Mouse (Mus musculus): Measurements from ENCODE around the gene Klhdc10. TPM values are rescaled to one million over a fixed set of nuclear protein-coding genes. Genes with fewer than 3 reads are reported as not detected.

Gene Klhdc10
- total RNA-seq, 2 experiments from 2014 or later: 98.0 to 99.2 TPM

DNA sequence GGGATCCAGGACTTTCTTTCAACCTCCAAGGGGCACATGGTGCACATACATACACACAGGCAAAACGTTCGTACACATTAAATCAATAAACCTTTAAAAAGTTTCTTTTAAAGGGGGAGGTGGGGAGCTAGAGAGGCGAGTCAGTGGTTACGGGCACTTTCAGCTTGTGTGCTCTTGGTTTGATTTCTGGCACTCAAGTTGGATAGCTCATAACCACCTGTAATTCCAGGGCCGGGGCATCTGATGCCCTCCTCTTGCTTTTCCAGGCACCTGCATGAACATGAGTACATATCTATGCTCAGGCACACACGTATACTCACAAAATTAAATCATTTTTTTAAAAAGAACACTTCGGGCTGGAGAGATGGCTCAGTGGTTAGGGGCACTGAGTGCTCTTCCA lies 9.7 kb upstream of the Klhdc10 start:
- intact Hi-C loops (cut with DNase I): no loop called here

DNA sequence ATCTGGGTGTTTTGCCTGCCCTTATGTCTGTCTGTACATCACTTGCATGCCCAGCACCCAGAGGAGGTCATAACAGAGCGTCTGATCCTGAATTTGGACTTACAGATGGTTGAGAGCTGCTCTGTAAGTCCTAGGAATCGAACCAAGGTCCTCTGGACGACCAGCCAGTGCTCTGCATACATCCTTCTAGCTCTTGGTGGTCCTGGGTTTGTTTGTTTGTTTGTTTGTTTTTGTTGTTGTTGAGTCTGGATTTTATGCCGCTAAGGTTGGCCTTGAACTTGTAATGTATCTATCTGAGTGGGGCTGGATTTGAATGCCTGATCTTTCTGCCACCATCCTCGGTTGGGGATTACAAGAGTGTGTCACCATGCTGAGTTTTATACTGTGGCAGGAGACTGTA lies 1.5 kb upstream of the Klhdc10 start:
- DNase-seq (ENCODE audit: low spot score in 2 of 2): no peak
- intact Hi-C loops (cut with DNase I): loop anchor here (5.0 to 10.0 kb wide), 2 partner anchors 495 to 632 kb away; partner anchors contain the start of gene Copg2

More for the DNA sequence above, 9.7 kb upstream of the Klhdc10 start:
- DNase-seq (ENCODE audit: low spot score in 2 of 2): no peak

DNA sequence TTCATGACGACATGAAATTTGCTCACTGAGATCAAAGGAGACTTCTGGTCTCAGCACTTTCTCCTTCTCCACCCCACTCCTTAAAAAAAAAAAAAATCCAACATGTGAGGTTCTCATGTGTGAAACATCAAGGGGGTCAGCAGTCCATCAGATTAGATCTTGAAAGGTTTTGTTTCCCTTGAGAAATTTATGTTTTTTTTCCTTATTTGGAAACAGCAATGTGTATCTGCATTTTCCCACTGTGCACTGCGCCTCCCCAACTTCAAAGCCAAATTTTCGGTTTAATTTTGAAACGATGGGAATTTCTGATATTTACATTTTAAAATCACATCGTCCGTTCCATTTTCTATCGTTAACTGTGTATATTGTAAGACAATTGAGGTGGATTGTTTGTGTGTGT lies 952 bp upstream of the Klhdc10 start:
- no peak for DNase-seq (ENCODE audit: low spot score in 2 of 2)
- intact Hi-C loops (cut with DNase I): loop anchor here (5.0 to 10.0 kb wide), 2 partner anchors 494 to 632 kb away; partner anchors contain the start of gene Copg2

DNA sequence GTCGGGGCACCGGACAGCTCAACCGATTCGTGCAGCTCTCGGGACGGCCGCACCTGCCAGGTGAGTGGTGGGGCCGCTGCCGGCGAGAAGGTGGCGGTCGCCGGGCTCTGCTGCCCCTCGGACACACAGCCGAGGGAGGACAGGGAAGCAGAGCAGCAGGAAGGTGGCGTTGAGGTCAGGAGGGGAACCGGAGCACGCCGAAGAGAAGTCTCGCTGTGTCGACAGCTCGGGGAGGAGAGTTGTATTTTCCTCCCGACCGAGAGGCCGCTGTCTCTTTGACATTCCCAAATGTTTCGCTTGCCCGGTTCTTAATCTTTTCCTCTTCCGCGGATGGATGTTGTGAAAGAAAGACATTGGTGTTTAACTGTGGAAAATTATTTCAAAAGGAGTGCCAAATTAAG lies 423 bp downstream of the Klhdc10 start:
- intact Hi-C loops (cut with DNase I): loop anchor here (2.0 to 10.0 kb wide), 5 partner anchors 59 to 630 kb away; partner anchors contain the start of gene Copg2
- no peak for DNase-seq (ENCODE audit: low spot score in 2 of 2)

DNA sequence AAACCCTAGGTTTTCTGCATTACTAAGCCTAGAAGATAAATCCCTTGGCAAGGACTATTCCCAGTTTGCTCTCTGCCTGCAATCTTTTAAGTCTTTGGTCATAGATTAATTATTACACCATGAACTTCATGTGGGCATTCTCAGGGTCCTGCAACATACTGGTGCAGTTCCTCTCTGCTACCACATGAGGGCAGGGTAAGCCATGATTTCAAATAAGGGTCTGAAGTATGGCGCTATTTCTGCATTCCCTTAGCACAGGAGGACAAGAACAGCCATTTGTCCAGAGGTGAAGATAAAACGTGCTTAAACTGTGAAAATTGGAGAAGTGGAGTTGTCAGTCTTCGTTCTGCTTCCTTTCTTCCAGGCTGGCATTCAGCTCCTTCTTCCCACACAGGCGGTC lies 1.8 kb downstream of the Klhdc10 start:
- intact Hi-C loops (cut with DNase I): loop anchor here (2.0 to 10.0 kb wide), 5 partner anchors 57 to 629 kb away; partner anchors contain the start of gene Copg2
- DNase-seq (ENCODE audit: low spot score in 2 of 2): peak; percentile 54 to 57

DNA sequence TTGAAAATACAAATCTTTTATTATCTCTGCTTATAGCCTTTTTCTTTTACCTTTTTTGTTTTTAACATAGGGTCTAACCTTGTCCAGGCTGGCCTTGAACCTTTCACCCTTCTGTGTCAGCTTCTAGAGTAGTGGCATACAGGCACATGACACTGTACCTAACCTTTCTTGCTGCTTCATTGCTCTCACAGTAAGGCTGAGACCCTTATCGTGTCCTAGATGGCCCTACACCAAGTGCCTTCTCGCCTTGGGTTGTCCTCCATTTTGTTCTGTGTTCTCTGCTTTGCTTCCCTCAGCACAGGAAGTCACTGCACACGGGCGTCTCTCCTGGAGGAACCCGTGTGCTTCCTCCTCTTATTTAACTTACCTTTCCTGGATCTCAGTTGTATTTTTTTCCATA lies 3.0 kb downstream of the Klhdc10 start:
- intact Hi-C loops (cut with DNase I): loop anchor here (5.0 to 10.0 kb wide), 2 partner anchors 490 to 628 kb away; partner anchors contain the start of gene Copg2

DNA sequence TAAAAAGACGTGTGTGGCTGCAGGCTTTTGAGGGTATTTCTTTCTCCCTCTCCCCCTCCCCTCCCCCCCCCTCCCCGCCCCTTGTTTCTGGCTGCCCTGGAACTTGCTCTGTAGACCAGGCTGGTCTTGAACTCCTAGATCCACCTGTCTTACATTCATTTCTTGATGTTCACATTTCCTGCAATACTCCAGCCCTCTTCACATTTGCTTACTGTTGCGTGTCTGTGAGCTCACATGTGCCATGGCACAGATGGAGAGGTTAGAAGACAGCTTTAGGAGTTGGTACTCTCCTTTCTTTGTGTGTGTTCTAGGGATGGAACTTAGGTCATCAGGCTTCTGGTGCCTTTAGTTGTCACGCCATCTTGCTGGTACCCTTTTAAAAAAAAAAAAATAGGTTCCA lies 6.6 kb downstream of the Klhdc10 start:
- no peak for DNase-seq (ENCODE audit: low spot score in 2 of 2)
- intact Hi-C loops (cut with DNase I): loop anchor here (10.0 kb wide), 1 partner anchor 487 kb away; the partner anchor contains the start of gene Copg2

More for the DNA sequence above, 3.0 kb downstream of the Klhdc10 start:
- no peak for DNase-seq (ENCODE audit: low spot score in 2 of 2)

DNA sequence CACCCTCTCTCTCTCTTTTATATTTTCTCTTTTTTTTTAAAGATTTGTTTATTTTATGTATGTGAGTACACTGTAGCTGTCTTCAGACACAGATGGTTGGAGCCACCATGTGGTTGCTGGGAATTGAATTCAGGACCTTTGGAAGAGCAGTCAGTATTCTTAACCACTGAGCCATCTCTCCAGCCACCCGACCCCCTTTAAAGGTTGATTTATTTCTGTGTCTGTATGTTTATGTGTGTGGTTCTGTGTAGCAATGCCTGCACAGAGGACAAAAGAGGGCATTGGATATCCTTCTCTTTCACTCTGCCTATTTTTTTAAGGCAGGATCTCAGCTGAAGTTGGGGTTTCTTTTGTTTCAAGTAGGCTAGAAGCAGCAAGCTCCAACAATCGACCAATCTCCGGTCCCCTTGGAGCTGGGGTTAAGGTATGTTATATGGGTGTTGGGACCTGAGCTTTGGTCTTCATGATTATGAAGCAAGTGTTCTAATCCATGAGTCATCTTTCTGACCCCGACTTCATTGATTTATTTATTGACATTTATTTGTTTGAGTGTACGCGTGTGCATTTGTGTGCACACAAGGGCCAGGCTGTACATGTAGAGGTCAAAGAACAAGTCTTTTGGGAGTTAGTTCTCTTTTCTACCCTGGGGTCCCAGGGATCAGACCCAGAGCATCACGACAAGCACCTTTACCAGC lies 7.9 kb downstream of the Klhdc10 start:
- no peak for DNase-seq (ENCODE audit: low spot score in 2 of 2)
- intact Hi-C loops (cut with DNase I): loop anchor here (10.0 kb wide), 1 partner anchor 485 kb away; the partner anchor contains the start of gene Copg2

DNA sequence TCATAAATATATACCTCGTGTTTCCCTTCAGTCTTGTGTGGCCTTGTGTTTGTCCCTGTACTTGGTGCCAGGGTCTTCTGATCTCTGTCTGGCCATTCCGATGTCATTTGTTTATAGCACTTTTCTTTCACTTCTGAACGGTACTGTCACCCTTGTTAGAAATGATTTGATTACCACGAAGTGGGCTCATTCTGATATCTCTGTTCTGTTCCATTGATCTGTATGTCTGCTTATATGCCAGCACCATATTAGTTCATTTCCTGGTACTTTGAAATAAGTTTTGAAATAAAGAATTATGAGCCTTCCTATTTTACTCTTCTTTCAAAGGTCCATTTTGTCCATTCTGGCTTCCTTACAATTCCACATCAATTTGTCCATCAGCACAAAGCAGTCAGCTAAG lies 9.6 kb downstream of the Klhdc10 start:
- intact Hi-C loops (cut with DNase I): no loop called here
- no peak for DNase-seq (ENCODE audit: low spot score in 2 of 2)

DNA sequence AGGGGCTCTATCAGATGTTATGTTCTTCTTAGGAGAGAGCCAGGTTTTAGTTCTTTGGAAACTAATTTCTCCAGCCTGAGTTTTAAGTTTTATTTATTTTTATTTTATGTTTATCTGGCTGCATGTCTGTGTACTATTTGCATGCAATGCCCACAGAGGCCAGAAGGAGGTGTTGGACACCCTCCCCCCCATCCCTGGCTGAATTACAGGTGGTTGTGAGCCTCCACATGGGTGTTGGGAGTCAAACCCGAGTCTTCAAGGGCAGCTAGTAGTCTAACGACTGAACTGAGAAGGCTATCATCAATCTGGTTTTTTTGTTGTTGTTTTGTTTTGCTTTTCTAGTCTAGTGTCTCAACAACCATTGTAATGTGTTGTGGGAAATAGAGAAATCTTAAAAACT lies 14.5 kb downstream of the Klhdc10 start:
- intact Hi-C loops (cut with DNase I): no loop called here
- no peak for DNase-seq (ENCODE audit: low spot score in 2 of 2)

DNA sequence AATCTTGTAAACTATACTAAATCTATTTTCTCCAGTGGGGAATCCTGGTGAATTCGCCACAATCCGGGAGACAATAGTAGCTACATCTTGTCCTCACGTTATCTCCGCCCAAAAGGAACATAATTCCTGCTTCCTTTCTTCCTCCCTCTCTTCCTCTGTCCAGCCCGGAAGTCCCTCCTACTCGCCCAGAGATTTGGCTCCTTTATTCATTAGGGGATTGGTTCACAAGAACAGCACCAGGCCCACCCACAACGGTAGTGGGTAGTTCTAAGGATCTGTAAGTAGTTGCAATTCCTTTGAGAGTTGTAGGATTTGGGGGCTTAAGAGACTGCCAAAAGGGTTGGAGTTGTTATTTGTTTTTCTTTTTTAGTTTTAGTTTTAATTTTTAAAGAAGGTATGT lies 15.1 kb downstream of the Klhdc10 start:
- intact Hi-C loops (cut with DNase I): no loop called here
- no peak for DNase-seq (ENCODE audit: low spot score in 2 of 2)

DNA sequence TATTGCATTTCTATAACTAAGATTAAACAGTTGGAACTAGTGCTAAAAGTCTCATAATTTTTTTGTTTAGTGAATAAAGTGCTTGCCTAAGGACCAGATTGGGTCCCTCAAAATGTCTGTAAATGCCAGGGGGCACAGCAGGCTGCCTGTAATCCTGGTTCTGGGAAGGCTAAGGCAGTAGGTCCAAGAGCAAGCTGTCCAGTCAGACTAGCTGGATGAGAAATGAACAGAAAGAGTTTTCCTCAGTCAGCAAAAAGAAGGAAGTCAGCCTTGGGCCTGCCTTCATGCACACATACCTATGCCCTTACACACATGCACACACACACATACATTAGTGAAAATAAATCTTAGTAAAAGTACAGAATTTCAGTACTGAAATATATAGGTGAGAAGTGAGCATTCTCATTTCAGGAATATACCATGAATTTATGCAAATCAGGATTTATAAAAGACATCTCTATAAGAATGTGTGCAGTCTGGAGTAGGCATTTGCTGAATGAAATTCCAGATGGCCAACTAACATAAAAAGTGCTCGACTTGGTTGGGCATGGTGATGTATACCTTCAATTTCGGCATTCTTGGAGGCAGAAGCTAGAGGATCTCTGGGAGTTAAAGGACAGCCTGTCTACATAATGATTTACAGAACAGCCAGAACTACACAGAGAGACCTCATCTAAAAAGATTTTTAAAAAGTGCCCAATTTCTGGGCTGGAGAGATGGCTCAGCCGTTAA lies 31.0 kb downstream of the Klhdc10 start:
- no peak for DNase-seq (ENCODE audit: low spot score in 2 of 2)
- intact Hi-C loops (cut with DNase I): no loop called here

DNA sequence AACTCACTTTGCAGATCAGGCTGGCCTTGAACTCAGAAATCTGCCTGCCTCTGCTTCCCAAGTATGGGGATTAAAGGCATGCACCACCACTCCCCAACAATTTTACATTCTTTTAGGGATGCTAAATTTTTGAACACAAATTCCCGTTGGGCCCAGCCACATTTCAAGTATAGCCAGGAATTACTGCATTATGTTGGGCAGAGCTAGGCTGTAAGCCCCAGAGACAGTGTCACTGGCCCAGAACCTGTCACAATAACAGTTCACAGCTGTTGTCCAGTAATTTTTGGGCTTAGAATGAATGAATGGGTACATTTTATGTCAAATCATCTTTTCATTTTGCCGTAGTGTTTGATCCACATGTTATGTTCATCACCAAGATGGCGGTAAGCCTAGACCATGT lies 34.8 kb downstream of the Klhdc10 start:
- no peak for DNase-seq (ENCODE audit: low spot score in 2 of 2)
- intact Hi-C loops (cut with DNase I): no loop called here

DNA sequence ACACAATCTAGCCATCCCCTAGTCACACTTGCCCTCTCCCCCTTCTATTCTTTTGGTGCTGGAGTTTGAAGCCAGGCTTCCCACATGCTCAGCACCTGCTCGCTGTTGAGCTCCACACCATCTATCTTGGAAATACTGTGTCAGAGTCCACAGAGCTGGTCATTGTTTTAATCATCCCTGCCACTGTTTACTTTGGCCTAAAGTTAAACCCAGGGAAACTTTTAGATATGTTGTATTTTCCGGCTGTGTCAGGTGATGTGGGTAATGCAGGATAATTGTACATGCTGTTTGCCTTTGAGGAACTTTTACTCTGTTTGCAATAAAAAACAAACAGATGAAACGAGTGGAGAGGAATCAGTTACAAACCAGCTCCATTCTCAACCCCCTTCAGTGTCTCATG lies 35.4 kb downstream of the Klhdc10 start:
- DNase-seq (ENCODE audit: low spot score in 2 of 2): no peak
- intact Hi-C loops (cut with DNase I): no loop called here

DNA sequence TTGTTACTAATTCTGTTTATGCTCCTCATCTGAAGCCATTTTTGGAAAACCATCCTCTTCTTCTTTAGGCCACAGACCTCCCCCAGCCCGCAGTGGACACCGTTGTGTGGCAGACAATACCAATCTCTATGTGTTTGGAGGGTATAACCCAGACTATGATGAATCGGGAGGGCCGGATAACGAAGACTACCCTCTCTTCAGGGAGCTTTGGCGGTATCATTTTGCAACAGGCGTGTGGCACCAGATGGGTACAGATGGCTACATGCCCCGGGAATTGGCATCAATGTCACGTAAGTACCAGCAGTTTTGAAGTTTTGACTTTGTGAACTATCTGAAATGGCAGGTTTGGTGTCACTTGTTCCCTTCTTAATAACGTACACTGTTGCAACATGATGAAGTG lies 37.9 kb downstream of the Klhdc10 start:
- intact Hi-C loops (cut with DNase I): no loop called here
- no peak for DNase-seq (ENCODE audit: low spot score in 2 of 2)

DNA sequence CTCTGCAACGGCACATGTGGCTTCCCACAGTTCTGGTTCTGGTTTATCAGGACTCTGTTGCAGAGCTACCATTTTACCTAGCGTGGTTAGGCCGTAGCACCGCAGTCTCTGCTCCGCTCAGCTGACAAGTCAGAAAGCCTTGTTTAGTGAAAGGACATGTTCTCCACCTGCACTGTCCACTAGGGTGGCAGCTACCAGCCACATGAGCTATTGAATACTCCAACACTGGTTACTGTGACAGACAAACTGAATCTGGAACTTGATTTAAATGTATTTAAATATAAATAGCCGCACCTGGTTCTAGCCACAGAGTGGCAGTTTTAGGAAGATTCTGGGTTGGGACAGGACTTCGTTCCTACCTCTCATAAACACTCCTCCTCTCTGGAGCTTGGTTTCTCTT lies 55.3 kb downstream of the Klhdc10 start:
- intact Hi-C loops (cut with DNase I): no loop called here

DNA sequence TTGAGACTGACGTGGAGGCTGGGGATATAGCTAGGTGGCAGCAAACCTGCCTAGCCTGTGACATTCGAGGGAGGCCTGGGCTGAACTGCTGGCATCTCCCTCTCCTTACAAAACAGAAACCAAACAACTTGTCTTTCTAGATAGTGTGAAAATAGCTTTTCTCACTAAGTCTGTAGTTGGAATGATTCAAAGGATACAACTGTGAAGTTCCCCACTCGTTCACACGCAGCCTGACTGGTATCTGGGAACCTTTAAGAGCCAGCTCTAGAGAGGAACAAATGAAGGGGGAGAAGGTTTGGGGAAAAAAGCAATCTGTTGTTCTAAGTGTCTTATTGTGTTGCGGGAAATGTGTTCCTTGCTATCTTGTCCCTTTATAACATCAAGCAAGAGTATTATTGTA lies 57.0 kb downstream of the Klhdc10 start:
- intact Hi-C loops (cut with DNase I): no loop called here
- no peak for DNase-seq (ENCODE audit: low spot score in 2 of 2)

More for the DNA sequence above, 55.3 kb downstream of the Klhdc10 start:
- DNase-seq (ENCODE audit: low spot score in 2 of 2): no peak

DNA sequence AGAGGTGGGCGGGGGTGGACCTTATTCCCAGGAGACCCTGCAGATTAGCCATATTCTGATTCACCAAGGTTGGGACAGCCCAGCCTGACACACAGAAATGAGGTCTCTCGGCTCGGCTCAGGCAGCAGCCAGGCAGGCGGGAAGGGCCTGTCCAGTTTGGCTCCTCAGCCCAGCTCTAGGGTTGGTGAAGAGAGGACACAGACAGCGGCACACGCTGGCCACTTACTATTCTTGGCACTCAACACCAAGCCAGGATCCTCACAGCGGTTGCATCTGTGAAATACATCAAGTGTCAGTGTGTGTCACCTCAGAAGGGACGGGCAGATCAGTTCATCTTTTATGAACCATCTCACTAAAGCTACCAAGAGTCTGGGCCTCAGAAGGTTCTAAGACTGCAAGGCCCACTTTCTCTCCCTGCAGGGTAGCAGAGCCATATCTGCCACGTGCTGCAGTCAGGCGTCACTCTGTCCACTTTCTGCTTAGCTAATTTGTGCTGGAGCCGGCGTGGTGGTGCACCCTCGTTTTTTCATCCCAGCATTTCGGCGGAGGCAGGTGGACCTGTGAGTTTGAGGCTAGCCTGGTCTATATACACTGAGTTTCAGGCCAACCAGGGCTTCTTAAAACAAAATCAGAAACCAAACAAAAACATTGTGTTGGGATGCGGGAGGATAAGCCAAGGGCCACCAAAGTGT lies 57.5 kb downstream of the Klhdc10 start:
- intact Hi-C loops (cut with DNase I): no loop called here
- DNase-seq (ENCODE audit: low spot score in 2 of 2): no peak

DNA sequence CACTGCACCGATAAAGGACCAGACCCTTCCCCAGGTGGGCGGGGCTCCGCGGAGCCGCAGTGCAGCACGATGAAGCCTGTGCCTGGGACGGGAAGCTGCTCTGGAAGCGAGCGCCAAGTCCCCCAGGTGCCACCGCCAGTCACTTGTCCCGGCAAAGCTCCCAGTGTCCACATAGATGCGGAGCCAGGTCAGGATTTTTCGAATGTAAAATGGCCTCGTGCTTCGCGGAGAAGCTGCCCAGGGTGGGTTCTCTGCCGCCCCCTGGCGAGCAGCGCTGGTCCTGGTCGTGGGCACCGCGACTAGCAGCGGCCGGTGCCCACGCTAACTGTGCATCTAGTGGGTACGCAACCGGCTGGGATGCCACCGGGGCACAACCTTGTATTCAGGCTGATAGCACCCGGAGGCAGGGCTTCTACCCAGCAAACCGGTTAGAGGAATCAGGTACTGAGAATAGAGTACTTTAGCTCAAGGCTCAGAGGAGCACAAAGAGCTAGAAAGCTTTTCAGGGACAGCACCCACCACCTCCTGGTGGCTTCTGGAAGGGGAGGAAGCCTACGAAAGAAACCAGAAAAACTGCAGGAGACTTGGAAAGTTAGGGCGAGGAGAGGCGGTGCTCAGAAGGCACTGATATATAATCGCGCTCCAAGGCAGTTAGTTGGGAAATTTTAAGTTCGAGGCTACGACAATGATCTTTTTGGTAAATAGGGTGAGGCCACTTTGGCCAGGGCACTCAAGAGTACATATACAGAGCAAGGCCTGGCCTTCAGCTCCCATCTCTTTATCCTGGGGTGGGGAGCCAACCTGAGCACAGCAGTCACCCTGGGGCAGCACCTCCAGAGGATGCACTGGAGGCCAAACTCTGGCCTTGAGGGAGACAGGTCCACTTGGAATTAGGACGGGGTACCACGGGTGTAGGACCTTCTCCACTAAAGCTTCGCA lies 58.4 kb downstream of the Klhdc10 start:
- intact Hi-C loops (cut with DNase I): loop anchor here (2.0 to 5.0 kb wide), 2 partner anchors 57 to 92 kb away; no protein-coding TSS in a partner anchor
- DNase-seq (ENCODE audit: low spot score in 2 of 2): peak; percentile 72 to 78

All from left cerebral cortex, postnatal 36 days (tissue).